Mouse (Mus musculus) bone marrow macrophage, adult 2 months (primary cell): ENCODE measurements around the gene Mybpc3. TPM values are rescaled to one million over a fixed set of nuclear protein-coding genes. Genes with fewer than 3 reads are reported as not detected.
"Not testable (repeated sequence)": the region's sequence is repeated elsewhere in the genome, so short reads cannot be mapped to it uniquely, and the experiment has no call there.

Experiments
- H3K27ac ChIP-seq: 2 replicates; pipeline ENCODE4 v1.5.1; 2012; ENCODE audit warnings: low read depth, low read length; ENCODE audit not compliant: insufficient read depth
- H3K4me1 ChIP-seq: 2 replicates; pipeline ENCODE4 v1.6.1; 2012; ENCODE audit warnings: low read length; ENCODE audit not compliant: control insufficient read depth, insufficient read depth
- H3K4me3 ChIP-seq: 2 replicates; pipeline ENCODE4 v1.5.1; 2012; ENCODE audit warnings: mild to moderate bottlenecking, low read length, moderate library complexity; ENCODE audit not compliant: insufficient read depth
- CTCF ChIP-seq: IDR thresholded peaks from 2 replicates; pipeline ENCODE4 v1.5.1; 2012; ENCODE audit warnings: low read depth, mild to moderate bottlenecking, low read length, moderate library complexity
- POLR2A ChIP-seq: IDR thresholded peaks from 2 replicates; pipeline ENCODE4 v1.6.1; 2012; ENCODE audit warnings: mild to moderate bottlenecking, low read depth, low read length, borderline replicate concordance
- polyA plus RNA-seq: library from polyadenylated mRNA; stranded (reverse); fragments of >200 nt; gene quantifications from 2 replicates; pipeline ENCODE4 v1.2.4, GENCODE M21; 2012; ENCODE audit not compliant: missing spikeins, insufficient read depth, insufficient read length

Mybpc3 gene
- polyA plus RNA-seq, 1 experiment: not detected

DNA sequence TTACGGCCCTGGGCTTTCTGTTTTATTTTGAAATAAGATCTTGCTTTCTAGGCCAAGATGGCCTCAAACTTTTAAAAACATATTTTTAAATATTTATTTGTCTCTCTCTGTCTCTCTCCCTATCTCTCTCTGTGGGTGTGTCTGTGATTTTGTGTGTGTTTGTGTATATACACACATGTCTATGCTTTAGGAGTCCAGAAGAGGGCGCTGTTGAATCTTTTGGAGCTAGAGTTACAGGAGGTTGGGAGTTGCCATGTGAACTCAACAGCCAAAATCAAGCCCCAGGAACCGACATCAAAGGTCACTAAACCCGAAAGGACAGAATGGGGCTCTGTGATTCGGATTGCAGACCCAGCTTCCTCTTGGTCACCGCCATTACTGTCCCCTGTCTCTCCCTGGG lies 7.5 kb upstream of the Mybpc3 start:
- H3K4me1 ChIP-seq: peaks cover 47% of the 10 kb centered on the region
- H3K27ac ChIP-seq: no peak overlapping the region
- H3K4me3 ChIP-seq: no peak overlapping the region
- no peak for TF ChIP-seq CTCF
- TF ChIP-seq POLR2A: no peak

DNA sequence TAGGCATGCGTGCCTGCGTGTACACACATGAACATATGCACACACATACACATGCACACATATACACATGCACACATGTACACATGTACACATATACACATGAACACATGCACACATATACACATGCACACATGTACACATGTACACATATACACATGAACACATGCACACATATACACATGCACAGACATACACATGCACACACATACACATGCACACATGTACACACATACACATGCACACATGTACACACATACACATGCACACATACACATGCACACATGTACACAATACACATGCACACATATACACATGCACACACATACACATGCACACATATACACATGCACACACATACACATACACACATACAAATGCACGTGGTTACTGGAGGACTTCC lies 6.1 kb upstream of the Mybpc3 start:
- not testable (repeated sequence) for H3K4me3 ChIP-seq
- Histone ChIP-seq H3K4me1 (peaks cover 42% of the 10 kb centered on the region), H3K27ac (peak overlapping the region; percentile 87)

DNA sequence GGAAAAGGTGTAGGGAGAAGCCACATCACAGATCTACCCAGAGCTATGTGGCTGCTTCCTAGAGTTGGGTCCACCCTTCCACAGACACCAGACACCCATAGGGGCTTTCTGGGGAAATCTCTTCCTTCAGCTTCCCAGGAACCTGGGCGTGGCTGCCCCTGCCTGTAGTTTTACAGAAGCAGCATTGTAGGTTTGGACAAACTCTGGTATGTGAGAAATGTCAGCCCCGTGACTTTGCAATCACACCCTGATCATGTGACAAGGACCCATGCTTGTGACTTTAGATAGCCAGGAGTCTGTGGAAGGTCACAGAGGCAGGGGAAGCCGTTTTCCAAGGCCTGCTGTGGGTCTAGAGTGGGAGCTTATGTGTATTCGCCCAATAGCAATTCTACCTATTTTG lies 5.5 kb upstream of the Mybpc3 start:
- Histone ChIP-seq H3K4me1 (peaks cover 41% of the 10 kb centered on the region), H3K4me3 (no peak overlapping the region), H3K27ac (peak overlapping the region; percentile 87)
- TF ChIP-seq CTCF (no peak), POLR2A (no peak)

DNA sequence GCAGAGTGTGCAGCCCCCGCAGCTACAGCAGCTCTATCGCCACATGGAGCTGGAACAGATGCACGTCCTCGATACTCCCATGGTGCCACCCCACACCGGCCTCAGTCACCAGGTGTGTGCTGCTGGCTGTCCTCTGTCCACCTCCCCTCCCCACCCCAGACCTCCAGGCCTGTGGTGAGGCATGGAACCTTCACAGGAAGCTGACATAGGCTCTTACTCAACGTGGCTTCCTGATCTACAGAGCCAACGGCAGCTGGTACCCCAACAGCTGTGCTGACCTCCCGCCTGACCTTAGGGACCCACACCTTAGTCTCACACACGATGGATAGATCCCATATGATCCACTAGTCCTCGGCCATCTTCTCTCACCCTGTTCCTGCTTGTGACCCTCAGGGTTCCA lies 4.6 kb upstream of the Mybpc3 start:
- Histone ChIP-seq H3K27ac (peak overlapping the region; percentile 87), H3K4me1 (peaks cover 35% of the 10 kb centered on the region), H3K4me3 (no peak overlapping the region)
- TF ChIP-seq CTCF (no peak), POLR2A (no peak)

DNA sequence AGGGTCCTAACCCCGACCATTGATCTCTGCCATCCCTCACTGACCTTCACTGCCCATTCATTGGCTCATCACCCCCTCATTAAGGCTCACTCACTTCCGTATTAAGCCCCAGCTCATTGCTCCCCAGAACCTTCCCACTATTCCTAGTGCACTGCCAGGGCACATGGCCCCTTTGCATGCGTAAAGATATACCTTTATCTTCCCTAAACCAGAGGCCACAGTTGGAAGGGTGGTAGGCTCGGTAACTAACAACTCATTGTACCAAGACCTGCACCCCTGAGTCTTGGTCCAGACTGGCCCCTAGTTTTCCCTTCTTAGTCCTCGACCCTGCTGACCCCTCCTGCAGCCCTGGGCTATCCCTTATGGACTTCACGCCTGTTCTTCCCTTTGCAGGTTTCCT lies 4.1 kb upstream of the Mybpc3 start:
- peak overlapping the region; percentile 87 for H3K27ac ChIP-seq
- H3K4me3 ChIP-seq: no peak overlapping the region
- peaks cover 34% of the 10 kb centered on the region for H3K4me1 ChIP-seq
- TF ChIP-seq POLR2A (no peak), CTCF (no peak)

DNA sequence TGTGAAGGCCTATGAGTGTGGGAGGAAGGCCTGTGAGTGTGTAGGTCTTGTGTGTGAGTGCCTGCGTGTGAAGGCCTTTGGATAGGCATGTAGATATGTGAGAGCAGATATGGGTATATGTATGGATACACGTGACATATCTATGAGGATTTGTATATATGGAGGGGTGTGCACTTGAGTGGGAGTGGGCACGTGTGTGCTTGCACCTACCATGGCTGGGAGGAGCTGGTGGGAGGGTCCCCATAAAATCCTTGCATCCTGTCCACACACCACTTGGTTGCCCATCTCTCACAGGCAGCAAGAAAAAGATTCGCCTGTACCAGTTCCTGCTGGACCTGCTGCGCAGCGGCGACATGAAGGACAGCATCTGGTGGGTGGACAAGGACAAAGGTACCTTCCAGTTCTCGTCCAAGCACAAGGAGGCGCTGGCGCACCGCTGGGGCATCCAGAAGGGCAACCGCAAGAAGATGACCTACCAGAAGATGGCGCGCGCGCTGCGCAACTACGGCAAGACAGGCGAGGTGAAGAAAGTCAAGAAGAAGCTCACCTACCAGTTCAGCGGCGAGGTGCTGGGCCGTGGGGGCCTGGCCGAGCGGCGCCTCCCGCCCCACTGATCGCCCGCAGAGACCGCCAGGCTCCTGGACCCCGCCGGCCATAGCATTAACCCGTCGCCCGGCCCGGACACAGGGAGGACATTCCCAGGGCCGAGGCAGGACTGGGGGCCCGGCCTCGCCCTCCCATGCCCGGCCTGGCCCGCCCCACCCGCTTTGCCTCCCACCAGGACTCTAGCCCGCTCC lies 3.0 kb upstream of the Mybpc3 start:
- no peak overlapping the region for H3K4me3 ChIP-seq
- TF ChIP-seq POLR2A (no peak), CTCF (no peak)
- no peak overlapping the region for H3K27ac ChIP-seq
- peaks cover 27% of the 10 kb centered on the region for H3K4me1 ChIP-seq

DNA sequence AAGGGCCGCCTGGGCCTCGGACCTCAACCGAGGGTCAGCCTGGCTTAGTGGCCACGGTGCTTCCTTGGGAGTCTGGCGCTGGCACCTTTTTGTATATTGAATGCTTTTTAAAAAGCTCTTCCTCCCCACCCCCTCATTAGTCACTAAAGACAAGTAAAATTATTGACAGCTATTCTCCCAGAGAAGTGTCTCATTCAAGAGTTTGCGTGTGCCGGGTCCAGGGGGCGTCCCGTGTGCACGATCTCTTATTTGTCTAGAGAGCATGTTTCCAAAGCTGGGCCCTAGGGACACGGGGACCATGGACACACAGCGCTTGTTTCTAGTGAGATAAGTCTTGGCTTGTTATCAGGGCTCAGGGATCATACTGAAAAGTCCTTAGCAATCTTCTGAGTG lies 2.4 kb upstream of the Mybpc3 start:
- no peak overlapping the region for H3K4me3 ChIP-seq

DNA sequence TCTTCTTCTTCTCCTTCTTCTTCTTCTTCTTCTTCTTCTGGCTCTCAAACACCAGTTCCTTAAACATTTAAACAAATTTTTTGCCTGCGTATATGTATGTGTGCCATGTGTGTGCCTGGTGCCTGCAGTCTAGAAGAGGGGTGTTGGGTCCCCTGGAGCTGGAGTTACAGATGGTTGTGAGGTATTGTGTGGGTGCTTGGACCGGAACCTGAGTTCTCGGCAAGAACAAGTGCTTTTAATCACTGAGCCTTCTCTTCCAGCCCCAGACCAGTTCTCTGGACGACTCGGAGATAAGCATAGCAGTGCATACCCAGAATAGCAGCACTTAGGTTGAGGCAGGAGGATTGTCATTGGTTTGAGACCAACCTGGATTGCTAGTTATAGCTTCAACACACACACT lies 1.1 kb upstream of the Mybpc3 start:
- no peak for TF ChIP-seq POLR2A
- TF ChIP-seq CTCF: no peak
- Histone ChIP-seq H3K4me3 (no peak overlapping the region), H3K4me1 (peaks cover 18% of the 10 kb centered on the region), H3K27ac (no peak overlapping the region)

More for the DNA sequence above, 2.4 kb upstream of the Mybpc3 start:
- TF ChIP-seq POLR2A: no peak
- TF ChIP-seq CTCF: no peak
- Histone ChIP-seq H3K4me1 (peaks cover 26% of the 10 kb centered on the region), H3K27ac (no peak overlapping the region)

DNA sequence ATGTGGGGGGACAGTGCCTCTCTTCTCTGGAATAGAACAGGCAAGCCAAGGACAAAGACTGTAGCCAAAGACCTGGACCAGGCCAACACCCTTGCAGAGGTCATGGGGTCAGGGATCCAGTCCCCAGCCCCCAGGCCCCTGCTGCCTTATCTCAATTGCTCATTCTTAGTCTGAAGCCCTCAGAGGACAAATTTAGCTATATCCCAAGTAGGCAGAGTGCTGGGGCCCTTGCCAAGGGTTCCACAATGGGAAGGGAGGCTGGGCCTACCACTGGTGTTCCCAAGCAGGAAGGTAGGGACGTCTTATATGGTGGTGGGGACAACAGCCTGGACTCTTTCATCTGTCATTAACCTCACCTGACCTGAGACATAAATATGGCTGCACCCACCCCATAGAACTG lies 703 bp downstream of the Mybpc3 start:
- TF ChIP-seq CTCF (no peak), POLR2A (no peak)
- Histone ChIP-seq H3K27ac (no peak overlapping the region), H3K4me1 (peaks cover 2% of the 10 kb centered on the region; the same call in 1 of the 2 replicates), H3K4me3 (no peak overlapping the region)

DNA sequence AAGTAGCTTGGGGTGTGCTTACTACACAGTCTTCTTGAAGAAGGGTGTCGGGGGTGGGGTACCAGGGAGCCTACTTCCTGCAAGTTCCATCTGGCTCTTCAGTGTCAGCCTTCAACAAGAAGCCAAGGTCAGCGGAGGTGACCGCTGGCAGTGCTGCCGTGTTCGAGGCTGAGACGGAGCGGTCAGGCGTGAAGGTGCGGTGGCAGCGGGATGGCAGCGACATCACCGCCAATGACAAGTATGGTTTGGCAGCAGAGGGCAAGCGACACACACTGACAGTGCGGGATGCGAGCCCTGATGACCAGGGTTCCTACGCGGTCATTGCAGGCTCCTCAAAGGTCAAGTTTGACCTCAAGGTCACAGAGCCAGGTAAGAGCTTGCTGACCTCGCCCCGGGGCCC lies 1.1 kb downstream of the Mybpc3 start:
- Histone ChIP-seq H3K4me1 (no peaks in the 10 kb centered on the region), H3K27ac (no peak overlapping the region), H3K4me3 (no peak overlapping the region)
- no peak for TF ChIP-seq POLR2A
- TF ChIP-seq CTCF: no peak
